Mouse (Mus musculus) stomach, embryonic 16.5 days (tissue): ENCODE data around the gene Zup1. TPM values are rescaled to one million over a fixed set of nuclear protein-coding genes. Genes with fewer than 3 reads are reported as not detected.
"Not testable (repeated sequence)": the region's sequence is repeated elsewhere in the genome, so short reads cannot be mapped to it uniquely, and the experiment has no call there.

ENCODE experiments used
- ATAC-seq: fragments of 200-750 bp; cut with Nextera tagmentation; 2 replicates; pipeline ENCODE4 v1.8.0; 2017; ENCODE audit warnings: moderate number of reproducible peaks, moderate TSS enrichment; ENCODE audit not compliant: insufficient read depth, low FRiP score
- H3K27ac ChIP-seq: fragments of 300-500 bp; sonication (generic); 2 replicates; pipeline ENCODE4 v1.5.1; 2014; ENCODE audit warnings: low read length
- H3K27me3 ChIP-seq: fragments of 300-500 bp; sonication (generic); 2 replicates; pipeline ENCODE4 v1.6.1; 2014; ENCODE audit warnings: low read length, control low read depth, mixed read lengths; ENCODE audit not compliant: control insufficient read depth, insufficient read depth
- H3K36me3 ChIP-seq: fragments of 300-500 bp; sonication (generic); 2 replicates; pipeline ENCODE4 v1.6.1; 2014; ENCODE audit warnings: low read length; ENCODE audit not compliant: control insufficient read depth, insufficient read depth
- H3K4me1 ChIP-seq: fragments of 300-500 bp; sonication (generic); 2 replicates; pipeline ENCODE4 v1.6.1; 2014; ENCODE audit warnings: low read length, control low read depth, mixed read lengths; ENCODE audit not compliant: control insufficient read depth, insufficient read depth
- H3K4me2 ChIP-seq: fragments of 300-500 bp; sonication (generic); 2 replicates; pipeline ENCODE4 v1.6.1; 2014; ENCODE audit warnings: low read depth, low read length, mixed read lengths
- H3K4me3 ChIP-seq: fragments of 300-500 bp; sonication (generic); replicated peaks from 2 replicates; pipeline ENCODE4 v1.5.1; 2014; ENCODE audit warnings: mild to moderate bottlenecking, low read length
- H3K9ac ChIP-seq: fragments of 300-500 bp; sonication (generic); 2 replicates; pipeline ENCODE4 v1.6.1; 2014; ENCODE audit warnings: low read length
- H3K9me3 ChIP-seq: fragments of 300-500 bp; sonication (generic); replicated peaks from 2 replicates; pipeline ENCODE4 v1.6.1; 2016; ENCODE audit warnings: low read length, control low read depth; ENCODE audit not compliant: control insufficient read depth
- WGBS: fragments of 180-500 bp; shearing (Covaris S2); extraction: QIAGEN DNeasy Blood & Tissue Kit; methylation state at CpG from one replicate; pipeline ENCODE4 v1.1.7; 2014; 5-methylcytosine and 5-hydroxymethylcytosine counted together
- polyA plus RNA-seq: library from polyadenylated mRNA; unstranded; fragments of >200 nt; fragmentation: Nextera tagmentation; extraction: Ambion mirVana; gene quantifications from 2 replicates; pipeline ENCODE4 v1.2.1, GENCODE M21; 2015

Zup1 gene
- polyA plus RNA-seq, result 17.7 and 20.7 TPM in 2 replicates

GRCm38 (mm10) chr10:33950803-33951583 lies at the start of gene Zup1:
TSS of gene Zup1 (minus strand) at chr10:33951269.
- peak within 1 kb of the TSS; percentile 79 for H3K4me2 ChIP-seq
- H3K9ac ChIP-seq, result peak within 1 kb of the TSS; percentile 99
- H3K27me3 ChIP-seq, result no peaks in the 10 kb centered on the region
- under 1% methylated on average over 42 of the region's 42 CpGs for WGBS
- H3K4me1 ChIP-seq, result peaks cover 9% of the 10 kb centered on the region; the same call in 1 of the 2 replicates
- H3K27ac ChIP-seq, result peak within 1 kb of the TSS; percentile 91
- ATAC-seq, result peak; percentile 96
- no peaks in the 10 kb centered on the region for H3K9me3 ChIP-seq
- peaks cover 6% of the 10 kb centered on the region; the same call in 1 of the 2 replicates for H3K36me3 ChIP-seq
- peak within 1 kb of the TSS; percentile 90 for H3K4me3 ChIP-seq

- Histone ChIP-seq H3K9ac (no peak overlapping the region), H3K27ac (no peak overlapping the region), H3K4me3 (no peak overlapping the region), H3K27me3 (no peaks in the 10 kb centered on the region), H3K4me1 (no peaks in the 10 kb centered on the region), H3K9me3 (no peaks in the 10 kb centered on the region), H3K4me2 (no peak overlapping the region), H3K36me3 (0 out of 2 replicates have a peak, but pooled peaks cover 3% of the 10 kb centered on the region)
- ATAC-seq, result no peak
Observed at GRCm38 (mm10) chr10:33998397-33998796, 47.3 kb upstream of the Zup1 start.

DNA sequence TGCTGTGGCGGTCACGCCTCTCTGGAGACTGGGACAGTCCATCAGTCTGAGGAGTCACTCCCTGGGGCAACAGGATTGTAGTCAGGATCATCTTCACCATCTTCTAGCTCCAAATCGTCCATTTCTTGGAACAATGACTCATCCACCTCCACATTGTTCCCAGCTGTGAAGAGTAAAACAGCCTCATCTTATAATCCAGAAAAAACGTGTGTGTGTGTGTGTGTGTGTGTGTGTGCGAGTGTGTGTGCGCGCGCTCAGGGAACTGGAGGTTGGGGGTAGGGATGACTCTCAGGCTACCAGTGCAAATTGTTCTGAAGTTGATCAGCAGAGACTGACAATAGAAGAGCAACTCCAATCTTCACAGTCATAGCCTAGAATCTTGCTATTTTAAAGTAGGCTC lies 45.6 kb upstream of the Zup1 start:
- H3K4me1 ChIP-seq, H3K9ac ChIP-seq, H3K36me3 ChIP-seq, H3K4me2 ChIP-seq, H3K4me3 ChIP-seq, H3K27ac ChIP-seq, H3K9me3 ChIP-seq, H3K27me3 ChIP-seq, ATAC-seq: not testable (repeated sequence)
- 90% methylated on average over 6 of the region's 8 CpGs for WGBS

GRCm38 (mm10) chr10:33986771-33987170 lies 35.7 kb upstream of the Zup1 start:
- H3K36me3 ChIP-seq, result no peaks in the 10 kb centered on the region
- H3K4me2 ChIP-seq, result no peak overlapping the region
- no peaks in the 10 kb centered on the region for H3K4me1 ChIP-seq
- H3K9me3 ChIP-seq, result no peaks in the 10 kb centered on the region
- no peak overlapping the region for H3K27ac ChIP-seq
- ATAC-seq, result 0 out of 2 replicates have a peak, but pooled peaks have one; percentile 21
- H3K9ac ChIP-seq, result no peak overlapping the region
- 16% methylated on average over 4 of the region's 4 CpGs for WGBS
- H3K4me3 ChIP-seq, result no peak overlapping the region
- H3K27me3 ChIP-seq, result no peaks in the 10 kb centered on the region

- no peaks in the 10 kb centered on the region for H3K36me3 ChIP-seq
- 75% methylated on average over 7 of the region's 7 CpGs for WGBS
- no peak for ATAC-seq
- H3K4me2 ChIP-seq, result no peak overlapping the region
- no peaks in the 10 kb centered on the region for H3K27me3 ChIP-seq
- H3K4me3 ChIP-seq, result no peak overlapping the region
- no peak overlapping the region for H3K9ac ChIP-seq
- peaks cover 4% of the 10 kb centered on the region; the same call in 1 of the 2 replicates for H3K9me3 ChIP-seq
- no peak overlapping the region for H3K27ac ChIP-seq
- no peaks in the 10 kb centered on the region for H3K4me1 ChIP-seq
Observed at GRCm38 (mm10) chr10:33974781-33975494, 23.9 kb upstream of the Zup1 start.

- H3K4me1 ChIP-seq, result peaks cover 9% of the 10 kb centered on the region; the same call in 1 of the 2 replicates
- H3K36me3 ChIP-seq, result peaks cover 6% of the 10 kb centered on the region; the same call in 1 of the 2 replicates
- H3K4me3 ChIP-seq, result no peak overlapping the region
- WGBS, result 73% methylated on average over 3 of the region's 3 CpGs
- H3K9ac ChIP-seq, result no peak overlapping the region
- no peaks in the 10 kb centered on the region for H3K9me3 ChIP-seq
- no peak for ATAC-seq
- H3K4me2 ChIP-seq, result no peak overlapping the region
- H3K27me3 ChIP-seq, result no peaks in the 10 kb centered on the region
- no peak overlapping the region for H3K27ac ChIP-seq
Observed at GRCm38 (mm10) chr10:33952509-33952908, 1.4 kb upstream of the Zup1 start.

GRCm38 (mm10) chr10:33946336-33946735 lies 4.7 kb downstream of the Zup1 start:
- Histone ChIP-seq H3K9ac (no peak overlapping the region), H3K4me3 (no peak overlapping the region), H3K4me2 (no peak overlapping the region), H3K27me3 (no peaks in the 10 kb centered on the region), H3K36me3 (peaks cover 21% of the 10 kb centered on the region), H3K27ac (no peak overlapping the region), H3K4me1 (peaks cover 9% of the 10 kb centered on the region; the same call in 1 of the 2 replicates), H3K9me3 (no peaks in the 10 kb centered on the region)
- 82% methylated on average over 2 of the region's 2 CpGs for WGBS
- no peak for ATAC-seq

DNA sequence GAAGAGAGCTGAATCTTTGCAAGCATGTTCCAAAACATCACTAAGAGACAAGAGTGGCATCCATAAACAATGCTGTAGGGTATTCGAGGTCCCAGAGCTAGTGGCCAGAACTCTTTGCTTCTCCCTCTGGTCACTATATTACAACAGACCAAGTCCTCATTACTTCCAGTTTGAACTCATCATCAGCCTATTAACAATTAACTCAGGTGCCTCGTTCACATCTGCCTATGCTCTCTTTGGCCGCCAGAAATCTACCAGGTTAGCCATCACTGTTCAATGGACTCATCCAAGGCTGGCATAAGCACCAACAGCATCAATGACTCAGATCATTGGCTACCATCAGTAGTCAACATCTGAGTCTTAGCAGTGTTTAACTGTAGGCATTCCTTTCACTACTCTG lies 5.7 kb downstream of the Zup1 start:
- H3K36me3 ChIP-seq, result peaks cover 21% of the 10 kb centered on the region
- ATAC-seq, result no peak
- peaks cover 8% of the 10 kb centered on the region; the same call in 1 of the 2 replicates for H3K4me1 ChIP-seq

GRCm38 (mm10) chr10:33940702-33941101 lies 10.4 kb downstream of the Zup1 start:
- Histone ChIP-seq H3K4me1 (no peaks in the 10 kb centered on the region), H3K4me2 (no peak overlapping the region), H3K27ac (no peak overlapping the region), H3K9me3 (no peaks in the 10 kb centered on the region), H3K36me3 (peaks cover 30% of the 10 kb centered on the region), H3K4me3 (no peak overlapping the region), H3K9ac (no peak overlapping the region), H3K27me3 (no peaks in the 10 kb centered on the region)
- no peak for ATAC-seq

More for the DNA sequence above, 5.7 kb downstream of the Zup1 start:
- no peak overlapping the region for H3K4me2 ChIP-seq
- no peak overlapping the region for H3K9ac ChIP-seq
- WGBS, result 84% methylated on average over 3 of the region's 3 CpGs
- no peaks in the 10 kb centered on the region for H3K27me3 ChIP-seq
- H3K27ac ChIP-seq, result no peak overlapping the region
- H3K9me3 ChIP-seq, result no peaks in the 10 kb centered on the region
- H3K4me3 ChIP-seq, result no peak overlapping the region
